In the genomic region with DNA sequence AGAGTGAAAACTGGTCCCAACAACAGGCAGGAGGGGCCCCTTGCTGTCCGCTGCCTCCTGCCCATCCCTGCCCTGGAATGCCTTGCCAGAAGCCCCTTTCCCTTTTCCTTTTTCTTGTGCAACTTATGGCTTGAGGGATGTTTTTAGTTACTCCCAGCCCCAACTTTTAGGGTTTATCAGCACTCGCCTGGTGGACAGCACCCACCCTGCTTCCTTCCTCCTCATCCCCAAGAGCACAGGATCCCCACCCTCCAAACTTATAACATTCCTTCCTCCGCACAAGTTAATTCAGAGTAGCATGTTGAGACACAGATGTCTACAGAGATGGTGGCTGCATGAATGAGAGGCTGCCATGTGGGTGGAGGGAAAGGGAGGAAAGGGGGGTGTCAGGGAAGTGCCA, we compare ENCODE assay signal across 18 mouse cellular contexts.
"Had no signal": no experiment of that assay in that cellular context is flagged by ENCODE, and none has a peak within 500 bp of the region (broad histone marks: within the 10 kb centered on the region; RNA-seq: fewer than 3 reads in every experiment).

No protein-coding gene starts in this region.

- ATAC-seq: intestine, embryonic 16.5 days; lung, postnatal 0 days; midbrain, embryonic 15.5 days had no signal

- H3K36me3 ChIP-seq: limb, embryonic 13.5 days; midbrain, embryonic 12.5 days; midbrain, embryonic 15.5 days; neural tube, embryonic 13.5 days; stomach, embryonic 15.5 days had no signal

- H3K27me3 ChIP-seq: limb, embryonic 13.5 days; liver, embryonic 13.5 days; midbrain, embryonic 12.5 days; midbrain, embryonic 15.5 days; neural tube, embryonic 13.5 days; stomach, embryonic 15.5 days had no signal

- DNase-seq: kidney, adult 18-20 months; kidney, adult 9 months; left cerebral cortex, postnatal 4 days; liver, embryonic 13.5 days; lung, adult 2 months; lung, postnatal 36 days; retina, postnatal 1 day; right cerebral cortex, postnatal 25 days; spleen, adult 18-20 months; thymus, adult 18-20 months had no signal

- H3K27ac ChIP-seq: kidney, postnatal 0 days; limb, embryonic 13.5 days; liver, embryonic 13.5 days; midbrain, embryonic 12.5 days; midbrain, embryonic 15.5 days; neural tube, embryonic 13.5 days; stomach, embryonic 15.5 days had no signal

- H3K4me2 ChIP-seq: limb, embryonic 13.5 days; liver, embryonic 13.5 days; midbrain, embryonic 12.5 days; midbrain, embryonic 15.5 days; neural tube, embryonic 13.5 days; stomach, embryonic 15.5 days had no signal

- H3K4me3 ChIP-seq: limb, embryonic 13.5 days; liver, embryonic 13.5 days; midbrain, embryonic 12.5 days; midbrain, embryonic 15.5 days; neural tube, embryonic 13.5 days; stomach, embryonic 15.5 days had no signal
